Mouse (Mus musculus) c-Kit-positive CD71-positive TER-119-positive erythroid progenitor cells, embryonic 14.5 days (primary cell): ENCODE measurements around the gene Chfr.

Experiments
- DNase-seq: peaks from one replicate; pipeline ENCODE4 v3.0.0-alpha.2; 2013; ENCODE audit warnings: low spot score

Gene Chfr

DNA sequence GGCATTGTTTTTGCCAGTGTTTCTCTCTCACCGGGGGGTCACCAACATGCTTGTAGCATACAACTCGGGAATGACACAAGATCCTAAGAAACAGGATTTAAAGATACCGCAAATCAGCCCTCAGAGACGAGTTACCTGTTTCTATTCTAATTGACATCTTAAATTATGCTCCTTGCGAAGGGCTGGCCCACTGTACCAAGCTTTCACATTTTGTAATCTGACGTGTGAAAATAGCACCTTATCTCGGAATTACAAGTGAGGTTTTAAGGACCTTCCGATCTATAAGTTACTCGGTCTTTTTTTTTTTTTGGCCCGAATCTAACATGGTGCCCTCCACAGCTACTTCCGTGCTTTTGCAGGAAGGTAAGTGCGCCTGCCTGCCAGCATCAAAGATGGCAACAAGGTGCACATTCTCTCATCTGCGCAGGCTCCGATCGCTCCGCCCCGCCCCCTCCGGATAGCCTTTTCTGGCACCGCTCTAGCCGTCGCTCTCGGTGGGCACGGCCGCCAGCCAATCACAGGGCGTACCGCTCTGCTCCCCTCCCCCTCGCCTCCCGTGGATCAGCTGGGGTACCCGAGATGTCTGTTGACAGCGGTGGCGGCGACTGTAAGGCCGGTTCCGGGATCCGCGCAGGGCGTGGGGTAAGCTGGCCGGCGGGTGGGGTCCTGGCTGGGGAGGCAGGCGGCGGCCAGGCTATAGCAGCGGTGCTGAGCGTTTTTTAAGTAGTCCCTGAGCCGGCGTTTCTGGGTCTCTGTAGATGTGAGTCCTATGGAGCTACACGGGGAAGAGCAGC lies at the start of gene Chfr:
Gene Chfr, plus strand, starts transcription at position 550 of the 794 bp plus-strand sequence.
- DNase-seq, result peak; percentile 98

- DNase-seq, result no peak
Observed at GRCm38 (mm10) chr5:110086161-110086866, 49.3 kb upstream of the Chfr start.

- no peak for DNase-seq
Observed at GRCm38 (mm10) chr5:110091546-110091945, 44.1 kb upstream of the Chfr start.

DNA sequence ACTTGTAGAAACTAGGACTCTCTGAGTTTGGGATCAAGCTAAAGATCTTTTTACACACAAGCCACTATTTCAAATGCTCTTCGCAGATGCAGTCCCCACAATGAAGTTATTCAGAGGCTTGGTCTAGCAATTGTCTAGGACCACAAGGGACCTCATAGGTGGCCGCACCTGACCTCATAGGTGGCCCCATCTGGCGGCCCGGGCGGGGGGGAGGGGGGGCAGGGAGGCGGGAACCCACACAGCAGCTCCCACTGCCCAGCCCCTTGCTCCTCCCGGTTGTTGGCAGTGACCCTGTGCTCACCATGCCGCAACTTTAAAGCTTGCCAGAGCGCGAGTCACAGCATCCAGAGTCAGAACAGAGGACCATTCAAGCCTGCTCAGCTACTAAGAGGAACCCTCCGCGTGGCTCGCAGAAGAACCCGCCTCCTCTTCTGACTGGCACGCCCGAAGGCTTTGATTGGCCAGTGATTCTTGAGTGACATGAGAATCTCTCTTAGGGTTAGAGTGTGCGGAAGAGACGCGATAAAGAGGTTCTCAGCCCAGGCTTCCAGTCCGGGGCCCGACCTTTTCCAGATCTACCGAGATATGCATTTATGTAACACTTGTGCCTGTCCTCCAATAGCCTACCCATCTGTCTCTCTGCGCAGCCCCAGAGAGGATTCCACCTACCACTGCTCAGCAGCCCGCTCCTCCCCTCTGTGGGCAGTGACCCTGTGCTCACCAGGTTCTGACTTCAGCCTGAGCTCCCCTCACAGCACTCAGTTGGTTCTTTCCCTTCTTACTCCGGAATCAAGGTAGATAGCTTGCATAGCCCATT lies 41.4 kb upstream of the Chfr start, which contains the start of gene Gm35315:
Gene Gm35315, minus strand, starts transcription at position 391 of the 817 bp plus-strand sequence.
- DNase-seq, result peak; percentile 91

DNA sequence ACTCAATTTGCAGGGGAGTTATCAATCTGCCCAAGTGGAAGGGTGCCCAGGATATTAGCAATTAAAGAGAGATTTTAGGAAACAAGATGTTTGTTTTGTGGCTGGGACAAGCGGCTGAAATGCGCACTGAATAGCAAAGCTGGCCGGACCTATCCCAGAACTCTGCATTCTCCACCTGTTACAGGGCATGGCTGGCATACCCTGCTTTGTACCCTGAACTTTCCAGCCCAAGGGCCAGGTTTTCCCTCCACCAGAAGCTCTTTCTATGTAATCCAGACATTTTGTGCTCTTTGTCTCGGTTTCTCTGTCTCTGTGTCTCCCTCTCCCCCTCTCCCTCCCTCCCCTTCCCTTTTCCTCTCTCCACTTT lies 40.8 kb upstream of the Chfr start:
- no peak for DNase-seq

DNA sequence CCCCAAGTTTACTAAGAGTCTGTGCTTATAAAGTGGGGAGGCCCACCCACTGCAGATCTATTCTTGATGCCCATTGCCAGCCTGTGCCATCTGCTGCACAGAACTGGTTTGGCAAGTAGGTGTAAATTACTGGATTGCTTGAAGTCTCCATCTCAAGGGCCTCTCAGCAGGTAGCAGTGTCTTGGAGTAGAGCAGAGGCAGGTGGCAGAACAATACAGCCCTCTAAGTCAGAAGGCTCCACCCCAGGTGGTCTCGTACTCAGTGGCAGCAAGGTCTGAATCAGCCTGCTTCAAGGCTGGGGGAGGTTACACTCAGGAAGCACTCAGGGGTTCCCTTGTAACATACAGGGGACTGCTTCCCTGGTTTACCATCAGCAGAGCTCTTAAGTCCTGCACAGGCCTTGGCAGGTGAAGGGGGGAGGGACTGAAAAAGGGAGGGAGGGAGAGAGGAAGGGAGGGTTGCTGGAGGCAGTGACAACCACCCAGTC lies 36.6 kb upstream of the Chfr start:
- DNase-seq, result no peak

- DNase-seq, result no peak
Observed at GRCm38 (mm10) chr5:110099656-110100580, 35.7 kb upstream of the Chfr start, which contains the start of gene Plcxd1. Gene Plcxd1, plus strand, starts transcription at chr5:110099969.

- DNase-seq, result no peak
Observed at GRCm38 (mm10) chr5:110100921-110101631, 34.6 kb upstream of the Chfr start.

DNA sequence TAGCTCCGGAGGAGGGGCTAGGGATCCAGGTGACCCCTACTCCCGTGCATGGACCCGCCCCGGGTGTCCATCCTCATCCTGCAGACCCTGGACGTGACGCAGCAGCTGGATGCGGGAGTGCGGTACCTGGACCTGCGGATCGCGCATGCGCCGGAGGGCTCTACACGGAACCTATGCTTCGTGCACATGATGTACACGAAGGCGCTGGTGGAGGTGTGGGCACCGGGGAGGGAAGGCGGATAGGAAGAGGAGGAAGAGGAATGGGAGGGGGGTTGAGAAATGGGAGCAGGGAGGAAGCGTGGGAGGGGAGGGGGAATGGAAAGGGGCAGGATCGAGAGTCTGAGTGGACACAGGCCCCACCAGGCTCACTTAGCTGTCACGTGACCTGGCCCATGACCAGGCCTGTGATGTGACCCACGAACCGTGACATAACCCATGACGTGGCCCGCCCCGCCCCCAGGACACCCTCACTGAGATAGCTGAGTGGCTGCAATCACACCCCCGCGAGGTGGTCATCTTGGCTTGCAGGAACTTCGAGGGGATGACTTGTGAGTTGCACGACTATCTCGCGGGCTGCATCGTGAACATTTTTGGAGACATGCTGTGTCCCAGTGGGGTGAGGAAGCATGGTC lies 33.8 kb upstream of the Chfr start:
- DNase-seq, result no peak

DNA sequence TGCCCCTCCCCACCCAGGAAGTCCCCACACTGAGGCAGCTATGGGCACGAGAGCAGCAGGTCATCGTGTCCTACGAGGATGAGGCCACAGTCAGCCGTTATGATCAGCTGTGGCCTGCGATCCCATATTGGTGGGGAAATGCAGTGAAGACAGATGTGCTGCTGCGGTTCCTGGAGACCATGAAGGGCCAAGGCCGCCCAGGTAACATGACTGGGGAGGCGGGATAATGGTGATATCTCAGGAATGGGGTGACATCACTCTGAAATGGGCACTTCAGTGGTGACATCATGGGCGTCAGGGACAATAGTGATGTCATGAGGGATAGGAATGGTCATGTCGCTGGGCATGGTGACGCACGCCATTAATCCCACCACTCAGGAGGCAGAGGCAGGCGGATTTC lies 33.2 kb upstream of the Chfr start:
- no peak for DNase-seq

GRCm38 (mm10) chr5:110102853-110103625 lies 32.6 kb upstream of the Chfr start:
- DNase-seq, result no peak

DNA sequence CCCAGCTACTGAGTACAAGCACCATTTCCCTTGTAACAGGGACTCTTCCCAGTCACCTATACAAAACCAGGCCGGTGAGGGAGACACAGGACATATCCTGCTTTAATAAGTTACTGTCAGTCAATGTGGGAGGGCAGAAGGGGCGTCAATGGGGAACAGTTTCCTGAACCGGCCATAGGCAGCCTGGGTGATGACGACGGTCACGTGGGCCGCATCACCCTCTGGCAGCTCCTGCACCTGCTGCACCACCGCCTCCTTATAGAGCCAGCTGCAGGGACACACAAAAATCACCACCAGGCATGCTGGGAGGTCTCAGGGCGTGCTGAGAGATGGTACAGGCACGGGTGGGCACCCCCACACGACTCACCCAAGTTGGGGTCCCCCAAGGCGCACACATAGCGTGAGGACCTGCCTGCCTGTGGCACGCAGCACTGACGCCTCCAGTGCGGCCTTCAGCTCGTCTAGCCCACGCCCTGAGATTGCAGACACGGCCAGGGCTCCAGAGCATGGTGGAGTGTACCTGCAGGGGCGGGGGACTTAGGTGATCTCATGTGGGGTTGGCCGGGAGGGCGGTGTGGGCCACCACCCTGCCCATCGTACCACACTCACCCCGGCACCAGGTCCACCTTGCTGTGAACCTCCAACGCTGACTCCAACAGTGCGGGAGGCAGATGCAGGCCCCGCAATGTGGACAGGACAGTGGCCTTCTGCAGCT lies 31.6 kb upstream of the Chfr start:
- no peak for DNase-seq

DNA sequence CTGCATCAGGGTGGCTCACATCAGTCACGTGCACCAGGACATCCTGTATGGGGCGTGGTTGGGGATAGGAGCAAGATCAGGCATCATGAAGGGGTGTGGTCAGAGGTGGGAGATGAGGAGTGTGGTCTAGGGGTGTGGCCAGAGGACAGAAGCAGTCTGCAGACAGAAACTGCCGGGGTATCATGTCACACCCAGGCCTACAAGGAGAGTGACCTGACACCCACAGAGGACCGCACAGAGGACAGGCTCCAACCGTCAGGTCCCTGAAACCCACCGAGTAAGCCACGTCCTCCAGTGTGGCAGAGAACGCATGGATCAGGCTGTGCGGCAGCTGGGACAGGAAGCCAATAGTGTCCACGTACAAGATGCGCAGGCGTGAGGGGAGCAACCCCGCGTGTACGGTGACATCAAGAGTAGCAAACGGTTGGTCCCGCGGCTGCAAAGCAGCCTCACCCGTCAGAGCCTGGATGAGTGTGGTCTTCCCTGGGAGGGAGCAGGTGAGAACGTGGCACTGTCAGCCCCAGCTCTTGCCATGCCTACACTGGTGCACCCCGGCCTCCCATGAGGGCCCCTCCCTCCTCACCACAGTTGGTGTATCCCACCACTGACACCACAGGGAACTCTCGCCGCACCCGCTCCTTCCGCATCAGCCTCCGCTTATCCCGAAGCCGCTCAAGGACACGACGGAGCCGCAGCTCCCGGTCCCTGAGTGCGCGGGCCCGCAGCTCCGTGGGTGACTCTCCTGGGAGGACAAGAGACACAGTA lies 30.8 kb upstream of the Chfr start:
- DNase-seq, result no peak

- DNase-seq, result no peak
Observed at GRCm38 (mm10) chr5:110106140-110106871, 29.3 kb upstream of the Chfr start.

DNA sequence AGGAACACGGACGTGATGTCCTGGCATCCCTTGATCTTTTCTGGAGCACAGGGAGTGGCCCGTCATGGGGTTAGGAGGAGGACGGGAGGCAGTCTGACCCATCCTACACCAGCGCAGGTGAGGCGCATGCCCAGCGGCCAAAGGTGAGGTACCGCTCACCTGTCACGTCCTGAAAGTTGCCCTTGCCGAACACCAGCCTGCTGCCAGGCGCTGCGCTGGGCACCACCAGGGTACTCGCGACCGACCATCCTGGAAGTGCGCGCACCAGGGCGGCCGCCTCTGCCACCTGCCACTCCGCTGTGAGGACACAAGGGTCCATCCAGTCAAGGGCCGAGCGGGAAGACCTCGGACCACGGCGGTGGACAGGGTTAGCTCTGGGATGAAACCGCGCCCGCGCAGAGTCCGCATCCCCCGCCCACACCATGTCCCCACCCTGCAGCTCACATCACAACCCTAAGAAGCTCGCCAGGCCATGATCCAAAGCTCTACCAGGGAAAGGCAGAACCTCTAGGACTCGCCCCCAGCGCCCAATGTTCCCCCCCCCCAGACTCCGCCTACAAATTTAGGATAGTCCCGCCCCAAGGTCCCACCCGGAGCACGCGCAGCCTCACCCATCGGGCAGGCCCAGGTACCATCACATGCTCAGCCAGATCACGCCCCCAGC lies 28.6 kb upstream of the Chfr start:
- DNase-seq, result no peak

- peak; percentile 94 for DNase-seq
Observed at GRCm38 (mm10) chr5:110107581-110108304, 27.9 kb upstream of the Chfr start, which contains the start of gene Gtpbp6. Gene Gtpbp6, minus strand, starts transcription at chr5:110108197.
